Mouse (Mus musculus) heart, embryonic 10.5 days (tissue): Measurements from ENCODE around the gene Olfr123. TPM values are rescaled to one million over a fixed set of nuclear protein-coding genes. Genes with fewer than 3 reads are reported as not detected.

Experiments
- DNase-seq: peaks from one replicate; pipeline ENCODE4 v3.0.0-alpha.2; 2017; ENCODE audit warnings: low spot score
- H3K27ac ChIP-seq: fragments of 300-500 bp; sonication (generic); 2 replicates; pipeline ENCODE4 v1.5.1; 2016; ENCODE audit warnings: mild to moderate bottlenecking
- H3K27me3 ChIP-seq: fragments of 300-500 bp; sonication (generic); 2 replicates; pipeline ENCODE4 v1.6.1; 2016; ENCODE audit warnings: mild to moderate bottlenecking; ENCODE audit not compliant: poor library complexity, insufficient read depth, severe bottlenecking
- H3K36me3 ChIP-seq: fragments of 300-500 bp; sonication (generic); 2 replicates; pipeline ENCODE4 v1.6.1; 2016; ENCODE audit warnings: mild to moderate bottlenecking, moderate library complexity
- H3K4me1 ChIP-seq: fragments of 300-500 bp; sonication (generic); 2 replicates; pipeline ENCODE4 v1.6.1; 2016; ENCODE audit warnings: mild to moderate bottlenecking
- H3K4me3 ChIP-seq: fragments of 300-500 bp; sonication (generic); 2 replicates; pipeline ENCODE4 v1.5.1; 2016; ENCODE audit warnings: mild to moderate bottlenecking, moderate library complexity
- H3K9me3 ChIP-seq: fragments of 300-500 bp; sonication (generic); 2 replicates; pipeline ENCODE4 v1.6.1; 2016; ENCODE audit warnings: mild to moderate bottlenecking, moderate library complexity
- WGBS: fragments of 180-500 bp; shearing (Covaris S2); methylation state at CpG from one replicate; pipeline ENCODE4 v1.1.7; 2016; 5-methylcytosine and 5-hydroxymethylcytosine counted together
- polyA plus RNA-seq: library from polyadenylated mRNA; unstranded; fragments of >200 nt; fragmentation: Nextera tagmentation; extraction: Ambion mirVana; gene quantifications from 2 replicates; pipeline ENCODE4 v1.2.1, GENCODE M21; 2016

The Olfr123 gene
- not detected in 2 replicates for polyA plus RNA-seq

DNA sequence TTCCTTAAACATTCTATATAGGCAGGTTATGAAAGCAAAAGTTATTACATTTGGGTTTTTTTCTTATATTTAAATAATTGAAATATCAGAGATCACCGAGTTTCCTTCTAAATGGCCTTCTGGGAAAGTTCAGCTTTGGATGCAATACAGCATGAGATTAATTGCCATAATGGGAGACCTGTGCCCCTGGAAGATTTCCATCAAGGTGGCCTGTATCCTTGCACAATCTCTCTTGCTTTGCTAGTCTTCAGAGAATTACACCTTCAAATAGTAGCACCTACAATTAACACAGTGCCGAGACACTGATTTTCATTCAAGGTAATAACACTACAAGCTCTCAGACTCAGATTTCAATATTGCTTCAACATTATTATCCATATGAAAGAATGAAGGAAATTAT, at the start of gene Olfr123:
TSS of gene Olfr123 (plus strand) at position 301 of the 400 bp plus-strand sequence.
- H3K27me3 ChIP-seq: no peaks in the 10 kb centered on the region
- H3K9me3 ChIP-seq: no peaks in the 10 kb centered on the region
- H3K4me1 ChIP-seq: no peaks in the 10 kb centered on the region
- no peak for DNase-seq
- 90% methylated on average over 2 of the region's 2 CpGs for WGBS
- H3K27ac ChIP-seq: no peak within 1 kb of the TSS
- no peaks in the 10 kb centered on the region for H3K36me3 ChIP-seq
- H3K4me3 ChIP-seq: no peak within 1 kb of the TSS

- Histone ChIP-seq H3K27ac (no peak within 1 kb of the TSS), H3K4me3 (no peak within 1 kb of the TSS), H3K4me1 (no peaks in the 10 kb centered on the region), H3K9me3 (0 out of 2 replicates have a peak, but pooled peaks cover 3% of the 10 kb centered on the region), H3K27me3 (no peaks in the 10 kb centered on the region), H3K36me3 (no peaks in the 10 kb centered on the region)
- DNase-seq: no peak
- 75% methylated on average over 4 of the region's 4 CpGs for WGBS
These were observed 25.0 kb upstream of the Olfr123 start, which contains the start of gene Olfr122 for GRCm38 (mm10) chr17:37768307-37768706. Gene Olfr122, plus strand, starts transcription at chr17:37768607.

GRCm38 (mm10) chr17:37799588-37799987, 6.3 kb downstream of the Olfr123 start, which contains the start of gene Olfr124:
Gene Olfr124, plus strand, starts transcription at chr17:37799888.
- H3K27ac ChIP-seq: no peak within 1 kb of the TSS
- 86% methylated on average over 3 of the region's 3 CpGs for WGBS
- no peaks in the 10 kb centered on the region for H3K36me3 ChIP-seq
- H3K4me1 ChIP-seq: no peaks in the 10 kb centered on the region
- no peaks in the 10 kb centered on the region for H3K27me3 ChIP-seq
- DNase-seq: no peak
- no peaks in the 10 kb centered on the region for H3K9me3 ChIP-seq
- no peak within 1 kb of the TSS for H3K4me3 ChIP-seq

GRCm38 (mm10) chr17:37832649-37833048, 39.3 kb downstream of the Olfr123 start, which contains the start of gene Olfr125:
Gene Olfr125, plus strand, starts transcription at chr17:37832949.
- Histone ChIP-seq H3K9me3 (no peaks in the 10 kb centered on the region), H3K27me3 (no peaks in the 10 kb centered on the region), H3K36me3 (no peaks in the 10 kb centered on the region), H3K4me3 (no peak within 1 kb of the TSS), H3K27ac (no peak within 1 kb of the TSS), H3K4me1 (no peaks in the 10 kb centered on the region)
- no peak for DNase-seq

GRCm38 (mm10) chr17:37847183-37847582, 53.9 kb downstream of the Olfr123 start, which contains the start of gene Olfr126:
Gene Olfr126, plus strand, starts transcription at chr17:37847483.
- no peaks in the 10 kb centered on the region for H3K4me1 ChIP-seq
- no peak for DNase-seq
- no peaks in the 10 kb centered on the region for H3K9me3 ChIP-seq
- no peak within 1 kb of the TSS for H3K4me3 ChIP-seq
- no peaks in the 10 kb centered on the region for H3K27me3 ChIP-seq
- no peaks in the 10 kb centered on the region for H3K36me3 ChIP-seq
- H3K27ac ChIP-seq: no peak within 1 kb of the TSS

Other genes with a start within 250 kb of the Olfr123 start
- gene Olfr112, start 224.1 kb upstream of the Olfr123 start, polyA plus RNA-seq: not detected in 2 replicates
- gene Olfr113, start 215.9 kb upstream of the Olfr123 start, polyA plus RNA-seq: not detected in 2 replicates
- gene Olfr114, start 200.8 kb upstream of the Olfr123 start, polyA plus RNA-seq: not detected in 2 replicates
- gene Olfr115, start 166.4 kb upstream of the Olfr123 start, polyA plus RNA-seq: not detected in 2 replicates
- not detected in 2 replicates for gene Olfr116, start 166.3 kb upstream of the Olfr123 start, polyA plus RNA-seq
- gene Olfr117, start 129.7 kb upstream of the Olfr123 start, polyA plus RNA-seq: not detected in 2 replicates
- not detected in 2 replicates for gene Olfr118, start 126.5 kb upstream of the Olfr123 start, polyA plus RNA-seq
- gene Olfr119, start 97.0 kb upstream of the Olfr123 start, polyA plus RNA-seq: not detected in 2 replicates
- gene Olfr120, start 71.7 kb upstream of the Olfr123 start, polyA plus RNA-seq: not detected in 2 replicates
- not detected in 2 replicates for gene Olfr121, start 44.7 kb upstream of the Olfr123 start, polyA plus RNA-seq
- not detected in 2 replicates for gene Olfr122, start 24.9 kb upstream of the Olfr123 start, polyA plus RNA-seq
- not detected in 2 replicates for gene Olfr124, start 6.4 kb downstream of the Olfr123 start, polyA plus RNA-seq
- gene Olfr125, start 39.4 kb downstream of the Olfr123 start, polyA plus RNA-seq: not detected in 2 replicates
- gene Olfr126, start 54.0 kb downstream of the Olfr123 start, polyA plus RNA-seq: not detected in 2 replicates
- not detected in 2 replicates for gene Olfr127, start 106.9 kb downstream of the Olfr123 start, polyA plus RNA-seq
- gene Olfr128, start 127.0 kb downstream of the Olfr123 start, polyA plus RNA-seq: not detected in 2 replicates
- gene Olfr761, start 159.6 kb downstream of the Olfr123 start, polyA plus RNA-seq: not detected in 2 replicates